Mouse (Mus musculus): Measurements from ENCODE around the gene Gm20708.

GRCm38 (mm10) chr11:117819095-117819494, 9.6 kb downstream of the Gm20708 start:
- TF ChIP-seq EP300 (IDR thresholded peaks at IDR 0.05; ENCODE audit: insufficient read depth, low read depth, low read length), result no peak
- no peak for TF ChIP-seq CTCF (IDR thresholded peaks at IDR 0.05; ENCODE audit: low read depth, low read length)
- TF ChIP-seq POLR2A (IDR thresholded peaks at IDR 0.05; ENCODE audit: insufficient read depth, low read length), result no peak

All from ES-Bruce4 (cell line).